Mouse (Mus musculus) intestine, embryonic 14.5 days (tissue): ENCODE measurements around the gene Kbtbd12. TPM values are rescaled to one million over a fixed set of nuclear protein-coding genes. Genes with fewer than 3 reads are reported as not detected.

Experiments used
- ATAC-seq: fragments of 200-750 bp; cut with Nextera tagmentation; replicated peaks from 2 replicates; pipeline ENCODE4 v1.8.0; 2017; ENCODE audit warnings: low read depth, moderate number of reproducible peaks, moderate TSS enrichment, moderate library complexity; ENCODE audit not compliant: low FRiP score, low TSS enrichment
- DNase-seq: peaks from one replicate; pipeline ENCODE4 v3.0.0-alpha.2; 2018; ENCODE audit warnings: low spot score
- H3K27ac ChIP-seq: fragments of 300-500 bp; sonication (generic); 2 replicates; pipeline ENCODE4 v1.5.1; 2014; ENCODE audit warnings: low read depth, mild to moderate bottlenecking, control low read depth
- H3K27me3 ChIP-seq: fragments of 300-500 bp; sonication (generic); replicated peaks from 2 replicates; pipeline ENCODE4 v1.6.1; 2014; ENCODE audit warnings: low read length, control low read depth; ENCODE audit not compliant: control insufficient read depth, insufficient read depth
- H3K36me3 ChIP-seq: fragments of 300-500 bp; sonication (generic); 2 replicates; pipeline ENCODE4 v1.6.1; 2014; ENCODE audit warnings: low read length, control low read depth; ENCODE audit not compliant: control insufficient read depth, insufficient read depth
- H3K4me1 ChIP-seq: fragments of 300-500 bp; sonication (generic); replicated peaks from 2 replicates; pipeline ENCODE4 v1.6.1; 2014; ENCODE audit warnings: low read length, control low read depth, mixed read lengths; ENCODE audit not compliant: control insufficient read depth, insufficient read depth
- H3K4me2 ChIP-seq: fragments of 300-500 bp; sonication (generic); 2 replicates; pipeline ENCODE4 v1.6.1; 2014; ENCODE audit warnings: low read length
- H3K4me3 ChIP-seq: fragments of 300-500 bp; sonication (generic); 2 replicates; pipeline ENCODE4 v1.5.1; 2014; ENCODE audit warnings: low read depth, low read length, control low read depth, mixed read lengths
- H3K9ac ChIP-seq: fragments of 300-500 bp; sonication (generic); 2 replicates; pipeline ENCODE4 v1.6.1; 2014; ENCODE audit warnings: mild to moderate bottlenecking, low read length
- H3K9me3 ChIP-seq: fragments of 300-500 bp; sonication (generic); 2 replicates; pipeline ENCODE4 v1.6.1; 2016; ENCODE audit warnings: low read length, control low read depth; ENCODE audit not compliant: control insufficient read depth
- WGBS: fragments of 180-500 bp; shearing (Covaris S2); extraction: QIAGEN DNeasy Blood & Tissue Kit; methylation state at CpG from one replicate; pipeline ENCODE4 v1.1.7; 2014; 5-methylcytosine and 5-hydroxymethylcytosine counted together
- polyA plus RNA-seq: library from polyadenylated mRNA; unstranded; fragments of >200 nt; fragmentation: Nextera tagmentation; extraction: Ambion mirVana; gene quantifications from 2 replicates; pipeline ENCODE4 v1.2.1, GENCODE M21; 2014

Kbtbd12 gene
- polyA plus RNA-seq, 1 experiment from 2014 or later = 0.26 TPM

DNA sequence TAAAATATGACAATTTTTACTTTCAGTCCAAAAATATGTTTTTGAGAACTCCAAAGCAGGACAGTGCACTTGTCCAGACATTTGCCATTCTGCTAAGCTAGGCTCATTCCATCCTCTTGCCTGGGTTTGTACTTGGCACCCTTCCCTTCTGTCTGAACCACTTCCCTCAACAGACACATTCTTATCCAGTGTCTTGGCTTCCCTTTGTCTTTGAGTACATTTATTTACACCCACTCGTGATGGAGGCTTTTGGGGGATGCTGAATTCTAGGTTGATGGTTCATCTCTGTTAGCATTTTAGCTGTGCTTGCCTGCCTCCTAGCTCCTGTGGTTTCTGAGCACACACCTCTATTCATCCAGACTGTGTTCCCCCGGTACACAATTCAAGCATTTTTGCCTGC lies 31.3 kb downstream of the Kbtbd12 start:
- no peaks in the 10 kb centered on the region for H3K36me3 ChIP-seq
- 69% methylated on average over 2 of the region's 2 CpGs for WGBS
- no peak overlapping the region for H3K9ac ChIP-seq
- H3K9me3 ChIP-seq = no peaks in the 10 kb centered on the region
- H3K27me3 ChIP-seq = no peaks in the 10 kb centered on the region
- H3K4me2 ChIP-seq = no peak overlapping the region
- H3K4me3 ChIP-seq = no peak overlapping the region
- DNase-seq = no peak
- no peak overlapping the region for H3K27ac ChIP-seq
- ATAC-seq = no peak
- H3K4me1 ChIP-seq = no peaks in the 10 kb centered on the region

- no peaks in the 10 kb centered on the region for H3K36me3 ChIP-seq
- no peak overlapping the region for H3K27ac ChIP-seq
- H3K4me2 ChIP-seq = no peak overlapping the region
- DNase-seq (no peak), ATAC-seq (no peak)
- H3K9ac ChIP-seq = no peak overlapping the region
- H3K4me3 ChIP-seq = no peak overlapping the region
- 89% methylated on average over 2 of the region's 2 CpGs for WGBS
- no peaks in the 10 kb centered on the region for H3K27me3 ChIP-seq
- no peaks in the 10 kb centered on the region for H3K9me3 ChIP-seq
- no peaks in the 10 kb centered on the region for H3K4me1 ChIP-seq
Measured at GRCm38 (mm10) chr6:88605715-88606114, 32.0 kb downstream of the Kbtbd12 start.

GRCm38 (mm10) chr6:88605235-88605634 lies 32.5 kb downstream of the Kbtbd12 start:
- Histone ChIP-seq H3K4me3 (no peak overlapping the region), H3K9ac (no peak overlapping the region), H3K4me1 (no peaks in the 10 kb centered on the region), H3K9me3 (no peaks in the 10 kb centered on the region), H3K27ac (no peak overlapping the region), H3K4me2 (no peak overlapping the region), H3K27me3 (no peaks in the 10 kb centered on the region), H3K36me3 (no peaks in the 10 kb centered on the region)
- no peak for ATAC-seq
- DNase-seq = no peak
- WGBS = 73% methylated on average over 2 of the region's 2 CpGs

DNA sequence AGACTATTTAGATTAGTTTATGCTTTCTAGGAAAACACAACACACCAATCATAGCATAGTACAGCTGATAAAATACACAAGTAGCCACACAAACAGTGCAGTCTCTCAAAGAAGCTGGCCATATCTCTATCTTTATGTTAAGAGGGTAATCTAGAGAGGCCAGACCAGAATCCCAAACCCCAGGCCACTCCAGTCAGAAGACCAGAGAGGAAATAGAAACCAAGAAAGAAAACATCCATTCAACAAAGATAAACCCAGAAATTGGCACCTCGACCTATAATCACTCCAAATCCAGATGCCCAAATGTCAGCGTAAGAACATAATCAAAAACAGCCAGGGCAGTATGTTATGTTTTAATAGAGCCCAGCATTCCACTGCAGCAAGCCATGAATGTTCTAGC lies 41.6 kb downstream of the Kbtbd12 start:
- Histone ChIP-seq H3K9me3 (0 out of 2 replicates have a peak, but pooled peaks cover 2% of the 10 kb centered on the region), H3K4me3 (no peak overlapping the region), H3K4me1 (peaks cover 3% of the 10 kb centered on the region; the same call in 1 of the 2 replicates), H3K27ac (no peak overlapping the region), H3K27me3 (no peaks in the 10 kb centered on the region), H3K9ac (no peak overlapping the region), H3K4me2 (no peak overlapping the region), H3K36me3 (no peaks in the 10 kb centered on the region)
- WGBS = 75% methylated on average over 2 of the region's 2 CpGs
- DNase-seq (no peak), ATAC-seq (no peak)

DNA sequence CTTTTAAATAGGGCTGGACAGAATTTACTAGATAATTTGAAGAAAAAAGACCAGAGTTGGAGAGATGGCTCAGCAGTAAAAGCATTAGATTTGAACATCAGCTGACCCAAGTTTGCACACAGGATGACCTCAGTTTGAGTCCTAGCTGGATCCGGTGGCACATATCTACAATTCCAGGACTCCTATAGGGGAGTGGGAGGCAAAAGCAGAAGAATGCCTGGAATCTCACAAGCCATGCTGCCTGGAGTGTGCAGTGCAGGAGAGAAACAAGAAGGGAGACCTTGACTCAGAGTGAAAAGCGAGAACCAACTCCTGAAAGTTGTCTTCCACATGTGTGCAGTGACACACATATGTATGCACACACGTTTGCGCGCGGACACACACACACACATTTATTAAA lies 45.4 kb downstream of the Kbtbd12 start:
- Histone ChIP-seq H3K36me3 (no peaks in the 10 kb centered on the region), H3K4me3 (no peak overlapping the region), H3K9ac (no peak overlapping the region), H3K4me1 (peaks cover 3% of the 10 kb centered on the region; the same call in 1 of the 2 replicates), H3K9me3 (no peaks in the 10 kb centered on the region), H3K27ac (no peak overlapping the region), H3K27me3 (no peaks in the 10 kb centered on the region), H3K4me2 (no peak overlapping the region)
- DNase-seq = no peak
- ATAC-seq = no peak
- WGBS = 80% methylated on average over 6 of the region's 6 CpGs

DNA sequence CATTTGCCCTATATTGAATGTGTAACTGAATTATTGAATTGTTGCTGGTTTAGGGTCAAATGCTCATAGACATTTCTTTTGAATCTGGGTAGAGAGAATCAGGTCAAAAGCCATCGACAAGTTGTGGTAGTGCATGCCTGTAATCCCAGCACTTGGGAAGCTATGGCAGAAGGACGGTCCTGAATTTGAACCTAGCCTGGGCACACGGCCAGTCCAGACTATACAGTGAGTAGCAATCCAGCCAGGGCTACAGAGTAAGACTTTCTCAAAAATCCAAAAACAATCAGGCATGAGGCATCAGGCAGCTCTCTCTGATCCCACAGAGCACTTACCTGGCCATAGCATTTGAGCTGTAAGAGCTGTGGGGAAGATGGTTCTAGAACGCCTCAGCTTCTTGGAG lies 47.5 kb downstream of the Kbtbd12 start:
- no peaks in the 10 kb centered on the region for H3K27me3 ChIP-seq
- WGBS = 85% methylated on average over 4 of the region's 4 CpGs
- H3K9ac ChIP-seq = no peak overlapping the region
- ATAC-seq = no peak
- no peaks in the 10 kb centered on the region for H3K9me3 ChIP-seq
- no peak overlapping the region for H3K4me2 ChIP-seq
- no peak for DNase-seq
- no peak overlapping the region for H3K4me3 ChIP-seq
- no peaks in the 10 kb centered on the region for H3K36me3 ChIP-seq
- peaks cover 3% of the 10 kb centered on the region; the same call in 1 of the 2 replicates for H3K4me1 ChIP-seq
- no peak overlapping the region for H3K27ac ChIP-seq

DNA sequence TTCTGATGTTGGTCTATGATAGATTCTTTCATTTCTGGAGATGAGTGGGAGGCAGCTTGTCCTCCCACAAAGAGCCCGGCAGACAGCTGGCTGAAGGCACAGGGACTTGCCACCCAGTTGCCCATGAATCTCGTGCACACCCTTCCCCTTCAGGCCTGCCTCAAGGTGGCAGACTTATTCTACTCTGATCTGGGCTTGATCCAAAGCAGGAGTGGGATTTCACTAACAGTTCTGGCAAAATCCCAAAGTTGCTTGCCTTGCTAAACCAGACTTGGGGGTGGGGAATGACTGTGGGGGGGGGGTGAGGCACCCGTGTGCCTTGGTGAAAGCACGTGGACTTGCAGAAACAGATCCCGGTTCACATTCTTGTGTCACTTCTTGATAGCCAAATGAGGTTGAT lies 48.2 kb downstream of the Kbtbd12 start:
- peak; percentile 57 for DNase-seq
- Histone ChIP-seq H3K36me3 (no peaks in the 10 kb centered on the region), H3K27me3 (no peaks in the 10 kb centered on the region), H3K27ac (no peak overlapping the region), H3K4me1 (peaks cover 3% of the 10 kb centered on the region; the same call in 1 of the 2 replicates), H3K9me3 (no peaks in the 10 kb centered on the region), H3K4me2 (no peak overlapping the region), H3K4me3 (no peak overlapping the region), H3K9ac (no peak overlapping the region)
- 8% methylated on average over 5 of the region's 5 CpGs for WGBS
- no peak for ATAC-seq

- no peaks in the 10 kb centered on the region for H3K9me3 ChIP-seq
- H3K27ac ChIP-seq = no peak overlapping the region
- no peak overlapping the region for H3K9ac ChIP-seq
- peaks cover 3% of the 10 kb centered on the region; the same call in 1 of the 2 replicates for H3K4me1 ChIP-seq
- H3K27me3 ChIP-seq = no peaks in the 10 kb centered on the region
- WGBS = 80% methylated on average over 7 of the region's 7 CpGs
- no peak overlapping the region for H3K4me2 ChIP-seq
- H3K36me3 ChIP-seq = no peaks in the 10 kb centered on the region
- no peak for ATAC-seq
- no peak overlapping the region for H3K4me3 ChIP-seq
- no peak for DNase-seq
Measured at GRCm38 (mm10) chr6:88588581-88589256, 49.0 kb downstream of the Kbtbd12 start.

DNA sequence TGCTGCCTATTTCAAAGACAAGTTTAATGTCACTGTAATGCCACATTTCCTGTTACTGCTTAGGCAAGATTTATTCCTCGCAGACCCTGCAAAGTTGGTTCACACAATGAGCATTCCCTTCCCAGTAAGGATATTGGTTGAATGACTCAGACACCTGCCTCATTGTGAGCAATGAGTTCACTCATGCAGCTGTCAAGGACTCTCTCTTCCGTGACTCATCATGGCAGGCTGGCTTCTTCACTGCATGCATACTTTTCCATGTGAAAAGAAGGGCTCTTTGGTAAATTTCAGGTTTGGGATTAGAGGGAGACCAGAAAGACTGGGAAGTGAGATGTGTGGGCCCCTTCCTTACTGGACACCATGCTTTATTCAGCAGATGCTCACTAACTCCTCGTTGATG lies 50.7 kb downstream of the Kbtbd12 start:
- H3K27me3 ChIP-seq = no peaks in the 10 kb centered on the region
- no peak overlapping the region for H3K27ac ChIP-seq
- DNase-seq (no peak), ATAC-seq (no peak)
- no peak overlapping the region for H3K4me3 ChIP-seq
- H3K9ac ChIP-seq = no peak overlapping the region
- no peaks in the 10 kb centered on the region for H3K9me3 ChIP-seq
- no peaks in the 10 kb centered on the region for H3K36me3 ChIP-seq
- 86% methylated on average over 3 of the region's 3 CpGs for WGBS
- no peak overlapping the region for H3K4me2 ChIP-seq
- H3K4me1 ChIP-seq = no peaks in the 10 kb centered on the region; the same call in 1 of the 2 replicates
